Mouse (Mus musculus): ENCODE data around the gene Slc35f3. TPM values are rescaled to one million over a fixed set of nuclear protein-coding genes. Genes with fewer than 3 reads are reported as not detected.

Slc35f3 gene
- polyA plus RNA-seq (2012; rRNA removed), result 12.6 and 12.7 TPM in 2 replicates

- peak in 1 of 2 experiments; percentile 77 for DNase-seq (ENCODE audit: extremely low spot score in 1 of 2, low spot score in 1 of 2)
Measured at GRCm38 (mm10) chr8:126298296-126299093, at the start of gene Slc35f3. Slc35f3 (plus strand) TSS chr8:126298558.

- DNase-seq (ENCODE audit: extremely low spot score in 1 of 2, low spot score in 1 of 2), result no peak
Measured at GRCm38 (mm10) chr8:126250486-126250885, 47.9 kb upstream of the Slc35f3 start.

GRCm38 (mm10) chr8:126256585-126257391 is 41.6 kb upstream of the Slc35f3 start:
- peak in 1 of 2 experiments; percentile 37 for DNase-seq (ENCODE audit: extremely low spot score in 1 of 2, low spot score in 1 of 2)

DNA sequence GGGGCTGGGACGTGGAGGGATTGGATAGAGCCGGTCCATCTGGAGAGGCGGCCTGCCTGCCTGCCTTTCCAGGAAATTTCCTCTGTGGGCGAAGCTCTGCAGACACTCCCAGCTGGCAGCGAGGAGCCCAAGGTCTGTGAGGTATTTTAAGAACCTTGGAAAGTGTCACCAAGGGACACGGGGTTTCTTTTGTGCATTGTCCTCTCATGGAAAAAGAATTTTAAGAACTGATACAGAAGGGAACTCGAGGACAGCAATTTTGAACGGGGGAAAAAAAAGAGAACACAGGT is 41.0 kb upstream of the Slc35f3 start:
- DNase-seq (ENCODE audit: extremely low spot score in 1 of 2, low spot score in 1 of 2), result peak in 1 of 2 experiments; percentile 41

GRCm38 (mm10) chr8:126258175-126258781 is 40.1 kb upstream of the Slc35f3 start:
- DNase-seq (ENCODE audit: extremely low spot score in 1 of 2, low spot score in 1 of 2), result peak; percentile 58 to 87

DNA sequence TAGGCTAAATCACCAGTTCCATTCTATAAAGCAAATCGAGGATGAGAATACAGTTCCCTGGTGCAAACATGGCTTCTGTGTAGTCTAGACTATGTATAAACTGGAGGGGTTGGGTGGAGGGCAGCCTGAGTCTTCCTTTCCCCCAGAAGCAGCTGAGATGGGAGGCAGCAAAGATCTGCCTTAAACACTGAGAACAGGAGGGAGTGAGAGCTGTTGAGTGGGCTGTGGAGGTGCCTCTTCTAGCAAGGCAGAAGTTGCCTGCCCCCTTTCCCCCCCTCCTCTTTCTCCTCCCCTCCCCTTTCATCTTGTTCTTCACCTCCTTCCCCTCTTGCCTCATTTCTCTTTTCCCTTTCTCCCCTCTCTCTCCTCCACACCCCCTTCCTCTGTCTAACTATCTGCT is 33.2 kb upstream of the Slc35f3 start:
- DNase-seq (ENCODE audit: extremely low spot score in 1 of 2, low spot score in 1 of 2), result peak in 1 of 2 experiments; percentile 35

GRCm38 (mm10) chr8:126267118-126267517 is 31.2 kb upstream of the Slc35f3 start:
- peak in 1 of 2 experiments; percentile 49 for DNase-seq (ENCODE audit: extremely low spot score in 1 of 2, low spot score in 1 of 2)

- DNase-seq (ENCODE audit: extremely low spot score in 1 of 2, low spot score in 1 of 2), result no peak
Measured at GRCm38 (mm10) chr8:126269733-126270132, 28.6 kb upstream of the Slc35f3 start.

DNA sequence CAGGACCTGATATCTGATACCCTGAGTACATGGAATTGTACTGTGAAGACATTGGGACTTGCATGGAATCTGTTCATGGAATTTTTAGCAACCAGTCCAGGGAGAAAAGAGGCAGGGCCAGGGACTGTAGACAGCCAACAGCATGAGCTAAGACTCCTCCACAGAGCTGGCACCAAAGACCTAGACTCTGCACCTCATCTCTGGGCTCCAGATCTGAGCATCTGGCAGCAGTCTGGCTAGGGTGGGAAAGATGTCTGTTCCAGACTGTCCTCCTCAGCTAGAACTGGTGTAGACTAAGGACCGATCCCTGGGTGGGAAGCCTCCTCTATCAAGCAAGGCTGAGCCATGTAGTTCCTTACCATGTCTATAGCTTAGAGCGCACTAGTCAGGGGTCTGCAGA is 25.9 kb upstream of the Slc35f3 start:
- DNase-seq (ENCODE audit: extremely low spot score in 1 of 2, low spot score in 1 of 2), result peak; percentile 58 to 70

DNA sequence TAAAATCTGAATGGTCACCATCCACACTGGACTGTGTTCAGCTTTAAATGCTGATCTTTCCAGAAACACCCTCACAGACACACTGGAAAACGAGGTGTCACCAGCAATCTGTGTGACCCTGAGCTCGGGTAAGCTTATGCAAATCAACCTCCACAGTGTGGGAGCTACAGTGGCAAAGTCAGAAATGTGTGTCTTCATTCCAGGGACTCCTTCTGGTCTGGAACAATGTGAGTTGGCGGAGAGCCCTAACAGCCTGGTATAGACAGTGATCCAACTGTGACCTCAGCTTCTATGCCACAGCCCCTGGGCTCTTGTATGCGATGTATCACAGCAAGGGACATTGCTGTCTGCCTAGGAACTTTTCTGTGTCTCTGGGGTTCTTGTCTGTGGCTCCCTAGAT is 25.3 kb upstream of the Slc35f3 start:
- peak; percentile 41 to 68 for DNase-seq (ENCODE audit: extremely low spot score in 1 of 2, low spot score in 1 of 2)

DNA sequence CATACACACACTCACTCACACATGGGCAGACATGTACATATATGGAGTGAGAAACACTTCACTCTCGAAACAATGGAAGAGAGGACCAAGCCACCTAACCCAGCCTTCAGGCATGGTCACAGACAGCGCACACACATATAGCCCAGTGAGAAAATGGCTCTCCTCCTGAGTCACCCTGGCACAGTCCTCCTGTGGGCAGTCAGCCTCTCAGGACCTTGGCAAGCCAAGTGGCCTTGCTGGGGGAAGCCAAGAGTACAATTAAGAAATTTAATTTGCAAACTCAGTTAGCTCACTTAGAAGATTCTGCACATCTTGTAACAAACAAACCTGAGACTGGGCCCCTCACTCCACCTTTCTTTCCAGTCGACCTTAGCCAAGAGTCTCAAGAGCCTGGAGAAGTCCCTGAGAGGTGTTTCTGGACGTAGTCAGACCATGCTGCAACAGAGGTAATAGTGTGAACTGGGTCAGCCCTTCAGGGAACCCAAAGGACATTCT is 23.4 kb upstream of the Slc35f3 start:
- no peak for DNase-seq (ENCODE audit: extremely low spot score in 1 of 2, low spot score in 1 of 2)

DNA sequence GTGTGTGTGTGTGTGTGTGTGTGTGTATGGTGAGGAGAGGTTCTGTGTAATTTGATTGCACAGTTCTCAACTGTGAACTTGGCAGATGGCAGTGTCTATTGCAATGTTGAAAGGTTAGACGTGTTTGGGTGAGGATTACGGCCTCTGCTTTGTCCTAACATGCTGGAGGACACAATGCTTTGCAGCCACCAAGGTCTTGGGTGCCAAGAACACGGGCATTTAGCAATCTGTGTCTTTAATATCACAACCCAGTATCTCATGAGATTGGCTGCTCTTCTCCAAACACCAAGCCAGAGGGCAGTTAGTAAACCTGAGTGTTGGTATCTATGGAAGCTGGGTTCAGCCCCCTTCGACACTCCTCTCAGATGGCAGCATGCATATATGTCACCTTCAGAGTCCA is 22.5 kb upstream of the Slc35f3 start:
- DNase-seq (ENCODE audit: extremely low spot score in 1 of 2, low spot score in 1 of 2), result no peak

- no peak for DNase-seq (ENCODE audit: extremely low spot score in 1 of 2, low spot score in 1 of 2)
Measured at GRCm38 (mm10) chr8:126291951-126292350, 6.4 kb upstream of the Slc35f3 start.

DNA sequence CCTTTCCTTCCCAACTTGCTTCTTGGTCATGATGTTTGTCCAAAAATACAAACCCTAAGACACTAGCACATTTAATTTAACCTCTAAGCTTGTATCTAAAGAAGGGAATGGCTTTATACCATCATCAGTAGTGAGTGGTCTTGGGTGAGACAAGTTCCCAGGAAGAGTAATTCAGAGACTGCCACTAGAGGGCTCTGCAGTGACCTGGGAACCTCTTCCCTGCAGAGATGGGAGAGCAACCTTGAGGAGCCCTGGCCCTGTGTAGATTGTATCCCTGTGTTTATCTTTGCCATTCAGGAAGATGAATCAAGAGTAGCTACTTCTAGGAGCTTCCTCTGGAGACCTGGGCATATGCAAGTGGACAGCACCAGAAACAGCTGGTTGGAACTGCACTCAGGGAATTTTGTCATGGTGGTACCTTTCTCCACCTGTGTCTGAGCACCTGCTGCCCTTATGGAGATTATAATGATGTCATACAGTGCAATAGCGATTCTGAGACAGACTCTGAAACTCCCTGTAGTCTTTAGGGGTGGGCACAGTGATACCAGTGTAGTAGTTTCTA is 993 bp upstream of the Slc35f3 start:
- DNase-seq (ENCODE audit: extremely low spot score in 1 of 2, low spot score in 1 of 2), result peak in 1 of 2 experiments; percentile 76

- DNase-seq (ENCODE audit: extremely low spot score in 1 of 2, low spot score in 1 of 2), result peak in 1 of 2 experiments; percentile 64
Measured at GRCm38 (mm10) chr8:126299333-126299732, 975 bp downstream of the Slc35f3 start.

DNA sequence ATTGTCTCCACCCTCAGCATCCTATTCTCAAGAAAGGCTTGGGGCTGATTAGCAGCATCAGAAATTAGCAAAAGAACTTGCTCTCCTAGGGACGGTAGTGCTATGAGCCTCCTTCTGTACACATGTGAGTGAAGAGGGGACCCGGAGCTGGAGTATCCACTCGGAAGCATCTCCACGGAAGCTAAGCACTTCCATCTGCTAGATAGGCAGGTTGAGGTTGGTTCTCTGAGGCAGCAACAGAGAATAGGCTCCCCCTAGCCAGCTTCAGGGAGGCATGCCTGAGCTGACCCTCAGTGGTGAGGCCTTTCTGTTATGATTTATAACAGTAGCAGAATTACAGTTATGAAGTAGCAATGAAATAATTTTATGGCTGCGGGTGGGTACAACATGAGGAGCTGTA is 2.0 kb downstream of the Slc35f3 start:
- no peak for DNase-seq (ENCODE audit: extremely low spot score in 1 of 2, low spot score in 1 of 2)

DNA sequence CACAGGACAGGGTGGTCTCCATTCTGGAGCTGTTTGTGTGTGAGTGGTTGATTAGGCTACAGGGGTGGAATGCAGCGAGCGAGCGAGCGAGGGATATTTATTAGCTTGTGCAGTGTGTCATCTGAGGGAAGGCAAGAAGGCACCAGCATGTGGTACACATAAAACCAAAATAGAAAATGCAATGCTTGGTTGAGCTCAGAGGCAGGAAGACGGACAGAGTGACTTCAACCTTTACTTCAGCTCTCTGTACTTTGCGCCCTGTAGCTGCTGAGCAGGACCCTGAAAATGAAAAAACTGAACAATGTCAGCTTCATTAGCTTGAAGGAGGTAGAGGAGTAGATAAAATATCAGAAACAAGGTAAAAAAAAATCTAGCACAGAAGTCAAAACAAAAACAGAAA is 3.2 kb downstream of the Slc35f3 start:
- no peak for DNase-seq (ENCODE audit: extremely low spot score in 1 of 2, low spot score in 1 of 2)

- DNase-seq (ENCODE audit: extremely low spot score in 1 of 2, low spot score in 1 of 2), result peak in 1 of 2 experiments; percentile 76
Measured at GRCm38 (mm10) chr8:126307164-126307563, 8.8 kb downstream of the Slc35f3 start.

DNA sequence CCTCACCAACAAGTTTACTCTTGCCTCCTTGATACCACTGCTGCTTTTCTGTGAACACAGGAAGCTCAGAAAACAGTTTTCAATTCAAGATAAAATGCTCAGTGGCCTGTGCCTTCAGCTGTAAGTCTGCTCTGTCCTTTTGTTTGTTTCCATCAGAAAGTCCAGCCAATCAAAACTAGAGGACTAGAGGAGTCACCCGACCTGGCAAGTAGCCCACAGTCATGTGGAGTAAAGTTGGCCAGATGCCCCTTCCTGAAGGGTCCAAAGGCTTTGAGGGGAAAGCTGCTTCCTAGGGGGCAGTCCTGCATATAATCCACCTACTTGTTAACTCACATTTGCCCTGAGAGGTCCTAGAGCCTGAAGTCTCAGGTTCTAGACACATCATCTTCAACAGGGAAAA is 10.7 kb downstream of the Slc35f3 start:
- DNase-seq (ENCODE audit: extremely low spot score in 1 of 2, low spot score in 1 of 2), result no peak

DNA sequence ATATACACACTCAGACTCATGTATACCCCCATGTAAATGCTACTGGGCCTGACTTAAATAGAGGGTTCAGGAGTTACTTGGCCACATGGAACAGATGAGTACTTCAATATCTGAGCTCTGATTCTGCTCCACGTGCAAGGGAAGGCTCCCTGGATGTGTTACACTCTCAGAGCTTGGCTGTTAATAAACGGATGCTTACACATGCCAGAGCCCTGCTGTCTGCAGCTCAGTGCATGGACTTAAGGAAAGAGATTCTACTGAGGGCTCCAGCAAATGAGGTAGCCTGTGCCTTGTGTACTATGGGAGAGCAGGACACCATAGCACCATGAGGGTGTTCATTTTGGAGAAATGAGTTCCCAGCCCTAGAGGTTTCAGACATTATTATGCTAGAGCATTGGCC is 26.6 kb downstream of the Slc35f3 start:
- no peak for DNase-seq (ENCODE audit: extremely low spot score in 1 of 2, low spot score in 1 of 2)

DNA sequence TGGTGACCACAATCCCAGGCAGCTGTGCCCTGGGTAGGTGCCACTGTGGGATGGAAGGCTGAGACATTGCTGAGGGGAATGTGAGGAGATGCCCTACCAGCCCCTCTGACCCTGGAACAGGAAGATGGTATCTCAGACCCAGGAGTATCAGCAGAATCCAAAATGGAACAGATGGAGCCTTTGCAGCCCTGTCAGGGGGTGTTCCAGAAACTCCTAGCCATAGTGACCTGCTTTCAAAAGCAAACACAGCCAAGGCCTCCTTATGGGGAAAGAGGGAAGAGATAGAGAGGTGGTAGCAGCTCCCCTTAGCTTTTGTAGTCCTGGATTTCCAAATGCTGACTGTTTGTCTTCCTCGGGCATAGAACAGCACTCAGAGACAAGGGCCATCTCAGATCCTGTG is 27.8 kb downstream of the Slc35f3 start:
- no peak for DNase-seq (ENCODE audit: extremely low spot score in 1 of 2, low spot score in 1 of 2)

Data from frontal cortex, adult 2 months (tissue).